Mouse (Mus musculus): ENCODE measurements around the gene Tspan9. TPM values are rescaled to one million over a fixed set of nuclear protein-coding genes. Genes with fewer than 3 reads are reported as not detected.

Tspan9 gene
- polyA plus RNA-seq, 1 experiment from 2014 or later, result 127 TPM

DNA sequence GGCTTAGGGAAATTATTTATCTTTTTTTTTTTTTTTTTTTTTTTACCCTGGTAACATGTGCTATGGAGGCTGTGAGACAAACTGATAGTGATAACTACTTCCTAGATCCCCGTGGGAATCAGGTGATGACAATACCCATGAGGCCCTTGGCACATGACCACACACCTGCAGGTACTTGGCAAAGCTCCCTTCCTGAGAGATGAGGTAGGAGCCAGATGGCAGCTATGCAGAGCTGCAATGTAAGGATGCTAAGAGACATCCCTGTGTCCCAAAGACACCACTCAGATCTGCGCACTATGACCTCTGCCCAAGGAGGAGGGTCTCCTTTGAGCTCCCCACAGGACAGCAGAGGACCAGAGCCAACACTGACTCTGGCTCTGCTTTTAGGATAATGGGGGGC, 144.3 kb downstream of the Tspan9 start:
- ATAC-seq (ENCODE audit: extremely low read depth, insufficient number of reproducible peaks, low FRiP score, low TSS enrichment), result no peak
- H3K4me2 ChIP-seq, result no peak overlapping the region
- no peak overlapping the region for H3K9ac ChIP-seq
- H3K9me3 ChIP-seq, result no peaks in the 10 kb centered on the region
- no peak overlapping the region for H3K4me3 ChIP-seq
- peaks cover 46% of the 10 kb centered on the region for H3K4me1 ChIP-seq
- 70% methylated on average over 2 of the region's 2 CpGs for WGBS
- no peak overlapping the region for H3K27ac ChIP-seq (replicated peaks)
- no peaks in the 10 kb centered on the region for H3K27me3 ChIP-seq (replicated peaks)
- H3K36me3 ChIP-seq, result peaks cover 20% of the 10 kb centered on the region

DNA sequence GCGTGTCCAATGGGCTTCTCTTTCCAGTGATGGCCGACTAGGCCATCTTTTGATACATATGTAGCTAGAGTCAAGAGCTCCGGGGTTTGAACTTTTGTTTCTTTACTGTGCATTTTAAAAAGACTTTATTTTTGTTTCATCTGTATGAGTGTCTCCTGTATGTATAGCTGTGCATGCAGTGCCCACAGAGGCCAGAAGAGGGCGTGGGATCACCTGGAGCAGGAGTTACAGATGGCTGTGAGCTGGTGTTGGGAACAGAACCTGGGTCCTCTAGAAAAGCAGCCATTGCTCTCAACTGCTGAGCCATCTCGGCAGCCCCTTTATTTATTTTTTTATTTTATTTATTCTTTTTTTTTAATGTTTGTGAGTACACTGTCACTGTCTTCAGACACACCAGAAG, 146.5 kb downstream of the Tspan9 start:
- H3K4me3 ChIP-seq, result no peak overlapping the region
- no peak for ATAC-seq (ENCODE audit: extremely low read depth, insufficient number of reproducible peaks, low FRiP score, low TSS enrichment)
- peaks cover 33% of the 10 kb centered on the region for H3K36me3 ChIP-seq
- WGBS, result 76% methylated on average over 5 of the region's 5 CpGs
- no peaks in the 10 kb centered on the region for H3K27me3 ChIP-seq (replicated peaks)
- H3K4me2 ChIP-seq, result no peak overlapping the region
- peaks cover 46% of the 10 kb centered on the region for H3K4me1 ChIP-seq
- H3K27ac ChIP-seq (replicated peaks), result no peak overlapping the region
- no peaks in the 10 kb centered on the region for H3K9me3 ChIP-seq
- no peak overlapping the region for H3K9ac ChIP-seq

DNA sequence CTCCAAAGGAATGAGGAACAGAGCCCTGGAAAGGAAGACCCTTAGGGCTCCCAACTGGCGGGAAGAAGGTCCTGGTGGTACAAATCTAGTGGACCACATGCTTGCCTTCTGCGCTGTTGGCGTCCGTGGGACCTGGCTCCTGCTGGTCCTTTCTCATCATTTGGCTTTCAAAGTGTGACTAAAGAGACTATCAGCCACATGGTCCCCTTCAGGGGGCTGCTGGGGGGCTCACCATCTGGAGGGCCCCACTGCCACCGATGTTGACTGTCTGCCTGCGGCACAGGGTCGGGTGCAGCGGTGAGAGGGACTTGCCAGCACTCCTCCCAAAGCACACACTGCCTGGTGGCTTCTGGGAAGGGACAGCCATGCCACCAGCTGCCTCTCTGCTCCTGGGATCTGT, 150.4 kb downstream of the Tspan9 start:
- H3K4me3 ChIP-seq, result no peak overlapping the region
- no peaks in the 10 kb centered on the region for H3K9me3 ChIP-seq
- H3K36me3 ChIP-seq, result peaks cover 25% of the 10 kb centered on the region
- WGBS, result 80% methylated on average over 8 of the region's 8 CpGs
- H3K9ac ChIP-seq, result no peak overlapping the region
- H3K27me3 ChIP-seq (replicated peaks), result no peaks in the 10 kb centered on the region
- ATAC-seq (ENCODE audit: extremely low read depth, insufficient number of reproducible peaks, low FRiP score, low TSS enrichment), result no peak
- no peak overlapping the region for H3K4me2 ChIP-seq
- peaks cover 75% of the 10 kb centered on the region for H3K4me1 ChIP-seq
- H3K27ac ChIP-seq (replicated peaks), result 0 out of 2 replicates have a peak overlapping the region, but pooled peaks have one; percentile 24

DNA sequence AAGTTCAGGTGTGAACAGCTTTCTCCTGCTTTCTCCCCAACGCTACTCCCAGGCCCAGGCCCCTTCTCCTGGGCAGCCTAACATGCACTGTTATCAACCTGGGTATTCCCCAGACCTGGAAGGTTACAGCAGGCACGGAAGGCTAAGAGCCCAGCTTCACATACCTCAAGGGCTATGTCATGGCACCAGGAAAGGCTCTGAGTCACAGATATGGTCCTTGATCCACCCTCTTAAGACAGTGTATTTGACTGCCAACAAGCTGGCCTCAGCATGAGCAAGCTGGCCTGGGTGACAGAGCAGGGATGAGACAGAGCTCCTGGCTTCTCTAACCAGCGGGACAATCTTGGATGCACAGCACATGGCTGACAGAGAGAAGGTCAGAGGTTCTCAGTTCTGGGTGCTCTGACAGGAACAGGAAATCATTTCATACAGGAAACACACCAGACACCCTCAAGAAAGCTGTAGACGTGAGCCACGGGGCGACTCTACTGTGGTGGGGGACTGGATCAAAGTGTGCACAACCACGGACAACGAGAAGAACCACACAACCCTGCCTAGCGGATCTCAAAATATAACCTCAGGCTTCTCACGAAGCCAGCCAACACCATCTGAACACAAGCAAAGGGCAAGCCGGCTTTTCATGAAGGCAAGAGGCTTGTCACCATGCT, 151.8 kb downstream of the Tspan9 start:
- H3K4me3 ChIP-seq, result peak overlapping the region; percentile 45
- no peaks in the 10 kb centered on the region for H3K27me3 ChIP-seq (replicated peaks)
- peak overlapping the region; percentile 81 for H3K9ac ChIP-seq
- ATAC-seq (ENCODE audit: extremely low read depth, insufficient number of reproducible peaks, low FRiP score, low TSS enrichment), result peak; percentile 51; the same call in 1 of the 2 replicates
- H3K36me3 ChIP-seq, result peaks cover 13% of the 10 kb centered on the region
- H3K27ac ChIP-seq (replicated peaks), result peak overlapping the region; percentile 96
- H3K9me3 ChIP-seq, result no peaks in the 10 kb centered on the region
- 44% methylated on average over 11 of the region's 11 CpGs for WGBS
- H3K4me1 ChIP-seq, result peaks cover 89% of the 10 kb centered on the region
- peak overlapping the region; percentile 65 for H3K4me2 ChIP-seq

DNA sequence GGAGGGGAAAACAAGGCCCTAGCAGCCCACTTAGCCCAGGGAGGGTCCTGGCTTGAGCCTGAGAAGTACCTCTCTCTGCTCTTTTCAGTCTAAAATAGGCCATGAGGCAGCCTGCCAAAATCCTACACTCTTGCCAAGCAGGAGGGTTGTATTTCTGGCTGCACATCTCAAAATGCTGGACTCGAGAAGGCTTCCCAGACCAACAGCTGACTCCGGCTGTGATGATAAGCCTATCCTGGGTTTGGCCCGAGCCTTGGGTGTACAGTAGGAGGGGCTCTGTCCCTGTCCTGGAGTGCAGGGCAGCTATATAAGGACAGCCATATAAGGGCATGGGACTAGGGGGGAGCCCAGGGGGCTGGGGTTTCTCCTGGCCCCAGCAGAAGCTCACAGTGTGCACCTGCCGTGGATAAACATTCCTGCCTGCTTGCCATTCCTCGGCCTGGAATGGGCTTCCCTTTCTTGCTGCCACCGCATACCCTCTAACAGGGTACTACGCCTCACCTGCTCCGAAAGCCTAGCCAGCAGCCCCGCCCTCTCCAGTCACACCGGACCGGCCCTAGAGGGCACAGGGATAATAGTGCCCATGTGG, 153.7 kb downstream of the Tspan9 start:
- Histone ChIP-seq H3K4me3 (peak overlapping the region; percentile 45), H3K9me3 (no peaks in the 10 kb centered on the region), H3K4me1 (peaks cover 100% of the 10 kb centered on the region), H3K36me3 (peaks cover 13% of the 10 kb centered on the region), H3K27me3 (replicated peaks) (no peaks in the 10 kb centered on the region), H3K9ac (peak overlapping the region; percentile 81), H3K4me2 (peak overlapping the region; percentile 65), H3K27ac (replicated peaks) (peak overlapping the region; percentile 96)
- WGBS, result 38% methylated on average over 11 of the region's 11 CpGs
- peak; percentile 83 for ATAC-seq (ENCODE audit: extremely low read depth, insufficient number of reproducible peaks, low FRiP score, low TSS enrichment)

DNA sequence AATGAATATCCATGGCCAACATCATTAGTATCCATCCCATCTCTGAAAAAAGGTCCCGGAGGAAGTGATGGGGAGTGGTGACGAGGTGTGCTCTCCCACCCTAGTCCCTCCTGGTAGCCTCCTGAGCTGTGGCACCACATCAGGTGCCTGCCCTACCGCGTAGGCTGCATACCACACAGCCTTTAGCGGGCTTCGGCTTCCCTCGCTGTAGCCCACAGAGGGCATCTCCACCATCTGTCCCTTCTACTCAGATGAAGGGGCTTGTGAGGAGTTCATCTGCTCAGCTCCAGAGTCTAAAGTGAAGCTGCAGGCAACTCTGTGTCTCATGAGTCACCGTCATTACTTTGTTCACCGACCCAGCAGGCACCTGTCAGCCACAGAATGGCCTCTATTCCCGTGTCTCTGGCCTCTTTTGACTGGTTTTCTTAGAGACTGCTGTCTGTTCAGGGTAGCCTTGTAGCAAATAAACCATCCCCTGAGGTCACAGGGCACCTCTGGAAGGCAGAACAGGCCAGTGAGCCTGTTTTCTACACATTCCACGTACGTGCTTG, 154.4 kb downstream of the Tspan9 start:
- ATAC-seq (ENCODE audit: extremely low read depth, insufficient number of reproducible peaks, low FRiP score, low TSS enrichment), result no peak
- Histone ChIP-seq H3K4me2 (peak overlapping the region; percentile 5; the same call in 1 of the 2 replicates), H3K27ac (replicated peaks) (peak overlapping the region; percentile 96), H3K4me3 (no peak overlapping the region), H3K9me3 (no peaks in the 10 kb centered on the region), H3K27me3 (replicated peaks) (no peaks in the 10 kb centered on the region), H3K36me3 (peaks cover 13% of the 10 kb centered on the region), H3K4me1 (peaks cover 93% of the 10 kb centered on the region), H3K9ac (peak overlapping the region; percentile 61)
- WGBS, result 67% methylated on average over 12 of the region's 12 CpGs

DNA sequence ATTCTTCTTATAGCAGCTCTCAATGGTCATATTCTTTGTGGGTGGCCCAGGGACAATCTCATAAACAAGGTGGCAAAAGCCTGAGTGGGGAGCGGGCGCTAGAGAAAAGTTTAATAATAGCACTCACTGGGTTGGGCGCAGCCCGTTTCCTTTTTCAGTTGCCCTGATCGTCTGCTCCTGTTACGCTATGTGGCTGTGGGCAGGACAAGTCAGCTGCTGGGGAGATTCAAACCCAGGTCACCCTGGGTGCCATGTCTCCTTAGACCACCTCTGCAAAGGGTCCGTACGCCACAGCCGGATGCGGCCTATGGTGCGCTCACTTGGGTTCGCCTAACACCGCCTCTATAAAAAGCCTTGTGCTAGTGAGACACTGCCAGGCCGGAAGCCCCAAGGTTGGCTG, 156.0 kb downstream of the Tspan9 start:
- Histone ChIP-seq H3K9ac (peak overlapping the region; percentile 73; the same call in 1 of the 2 replicates), H3K4me2 (no peak overlapping the region), H3K9me3 (no peaks in the 10 kb centered on the region), H3K27me3 (replicated peaks) (no peaks in the 10 kb centered on the region), H3K4me1 (peaks cover 89% of the 10 kb centered on the region), H3K4me3 (no peak overlapping the region), H3K27ac (replicated peaks) (peak overlapping the region; percentile 96), H3K36me3 (peaks cover 4% of the 10 kb centered on the region; the same call in 1 of the 2 replicates)
- WGBS, result 71% methylated on average over 14 of the region's 14 CpGs
- ATAC-seq (ENCODE audit: extremely low read depth, insufficient number of reproducible peaks, low FRiP score, low TSS enrichment), result no peak

DNA sequence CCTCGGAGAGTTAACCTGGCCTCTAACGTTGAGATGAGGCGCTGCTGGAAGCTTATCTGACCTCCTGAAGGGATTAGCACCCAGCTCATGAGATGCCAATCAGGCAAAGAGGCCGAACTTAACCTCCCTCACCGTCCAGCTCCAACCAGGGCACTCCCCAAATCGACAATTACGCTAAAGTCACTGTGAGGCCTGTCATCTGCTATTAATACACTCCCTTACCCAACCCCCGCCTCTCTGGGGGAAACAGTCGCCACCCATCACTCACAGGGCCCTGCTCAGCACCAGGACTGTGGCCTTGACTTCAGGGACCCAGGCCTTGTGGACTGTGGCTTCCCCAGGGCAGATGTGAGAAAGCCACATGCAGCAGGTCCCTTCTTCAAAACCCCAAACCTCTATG, 157.0 kb downstream of the Tspan9 start:
- Histone ChIP-seq H3K36me3 (no peaks in the 10 kb centered on the region; the same call in 1 of the 2 replicates), H3K9ac (peak overlapping the region; percentile 73), H3K9me3 (no peaks in the 10 kb centered on the region), H3K27ac (replicated peaks) (peak overlapping the region; percentile 96), H3K4me3 (no peak overlapping the region), H3K4me2 (peak overlapping the region; percentile 11; the same call in 1 of the 2 replicates), H3K27me3 (replicated peaks) (no peaks in the 10 kb centered on the region), H3K4me1 (peaks cover 89% of the 10 kb centered on the region)
- 21% methylated on average over 9 of the region's 9 CpGs for WGBS
- ATAC-seq (ENCODE audit: extremely low read depth, insufficient number of reproducible peaks, low FRiP score, low TSS enrichment), result no peak

DNA sequence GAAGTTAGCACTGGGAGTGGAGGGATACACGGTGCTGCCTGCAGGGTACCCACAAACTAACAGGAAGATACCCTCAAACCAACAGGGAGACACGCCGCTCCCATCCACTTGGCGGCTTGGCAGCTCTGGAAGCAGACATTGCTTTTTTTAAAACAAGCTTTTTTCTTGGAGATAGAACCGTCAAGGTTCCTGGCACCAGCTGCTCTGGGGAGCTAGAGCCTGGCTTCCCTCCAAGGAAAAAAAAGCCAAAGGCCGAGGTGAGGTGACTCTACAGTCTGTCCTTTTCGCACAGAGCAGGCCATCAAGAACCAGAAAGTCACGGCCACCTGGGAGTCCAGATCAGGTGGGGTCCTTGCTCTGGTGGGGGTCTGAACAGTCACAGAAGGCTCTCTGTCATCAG, 162.2 kb downstream of the Tspan9 start:
- peak overlapping the region; percentile 59 for H3K9ac ChIP-seq

DNA sequence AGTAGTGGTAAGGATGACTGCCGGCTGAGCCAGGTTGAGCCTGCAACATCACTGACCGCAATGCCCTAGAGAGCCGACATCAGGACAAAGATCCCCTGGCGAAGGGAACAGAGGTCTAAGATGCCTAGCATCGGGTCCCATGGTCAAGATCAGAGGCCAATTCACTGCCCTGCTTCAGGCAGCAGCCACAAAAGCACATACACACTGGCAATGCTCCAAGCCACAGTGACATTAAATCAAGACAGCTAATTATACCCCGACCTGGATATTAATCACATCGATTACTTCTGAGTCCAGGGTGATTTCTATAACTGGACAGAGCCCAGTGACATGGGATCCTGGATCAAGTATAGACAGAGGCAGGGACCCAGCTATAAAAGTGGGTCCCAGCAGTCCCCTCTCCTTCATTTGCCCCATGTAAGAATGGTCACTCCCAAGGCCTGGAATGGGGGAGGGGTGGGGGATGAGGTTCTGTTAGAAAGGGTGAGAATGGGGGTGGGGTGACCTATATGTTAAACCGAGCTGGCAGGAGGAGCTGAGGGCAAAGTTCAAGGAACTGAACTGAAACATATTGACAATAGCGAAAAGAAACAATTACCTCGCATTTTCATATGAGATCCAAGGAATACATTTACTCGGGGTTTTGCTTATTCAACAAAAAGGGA, 162.9 kb downstream of the Tspan9 start:
- H3K4me2 ChIP-seq, result no peak overlapping the region
- no peak for ATAC-seq (ENCODE audit: extremely low read depth, insufficient number of reproducible peaks, low FRiP score, low TSS enrichment)
- H3K36me3 ChIP-seq, result no peaks in the 10 kb centered on the region; the same call in 1 of the 2 replicates
- no peaks in the 10 kb centered on the region for H3K27me3 ChIP-seq (replicated peaks)
- H3K9ac ChIP-seq, result peak overlapping the region; percentile 59; the same call in 1 of the 2 replicates
- no peak overlapping the region for H3K4me3 ChIP-seq
- H3K27ac ChIP-seq (replicated peaks), result peak overlapping the region; percentile 66
- 71% methylated on average over 11 of the region's 11 CpGs for WGBS
- H3K9me3 ChIP-seq, result no peaks in the 10 kb centered on the region
- peaks cover 81% of the 10 kb centered on the region for H3K4me1 ChIP-seq

More for the DNA sequence above, 162.2 kb downstream of the Tspan9 start:
- H3K9me3 ChIP-seq, result no peaks in the 10 kb centered on the region
- peaks cover 81% of the 10 kb centered on the region for H3K4me1 ChIP-seq
- H3K27ac ChIP-seq (replicated peaks), result peak overlapping the region; percentile 66
- H3K4me2 ChIP-seq, result peak overlapping the region; percentile 12; the same call in 1 of the 2 replicates
- no peak for ATAC-seq (ENCODE audit: extremely low read depth, insufficient number of reproducible peaks, low FRiP score, low TSS enrichment)
- H3K27me3 ChIP-seq (replicated peaks), result no peaks in the 10 kb centered on the region
- no peaks in the 10 kb centered on the region; the same call in 1 of the 2 replicates for H3K36me3 ChIP-seq
- no peak overlapping the region for H3K4me3 ChIP-seq
- WGBS, result 24% methylated on average over 8 of the region's 8 CpGs

DNA sequence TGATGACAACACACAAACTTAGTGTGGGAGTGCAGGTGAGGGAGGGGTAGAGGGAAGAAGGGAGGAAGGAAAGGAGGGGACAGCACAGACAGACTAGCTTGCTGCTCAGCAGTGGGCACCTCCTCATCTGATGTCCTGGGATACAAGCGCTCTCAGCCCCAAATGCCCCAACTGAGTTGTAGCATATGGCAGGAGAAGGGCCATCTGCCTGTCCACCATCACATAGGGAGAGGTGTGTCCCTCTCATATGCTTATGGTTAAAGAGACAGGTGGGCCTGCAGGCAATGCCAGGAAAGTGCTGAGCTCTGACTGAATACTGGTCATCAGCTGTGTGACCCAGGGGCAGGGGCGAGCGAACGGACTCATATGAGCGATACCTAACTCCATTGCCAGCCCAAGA, 163.6 kb downstream of the Tspan9 start:
- WGBS, result 90% methylated on average over 5 of the region's 5 CpGs
- ATAC-seq (ENCODE audit: extremely low read depth, insufficient number of reproducible peaks, low FRiP score, low TSS enrichment), result no peak
- H3K27ac ChIP-seq (replicated peaks), result no peak overlapping the region
- H3K4me3 ChIP-seq, result no peak overlapping the region
- H3K27me3 ChIP-seq (replicated peaks), result no peaks in the 10 kb centered on the region
- peaks cover 81% of the 10 kb centered on the region for H3K4me1 ChIP-seq
- H3K4me2 ChIP-seq, result no peak overlapping the region
- H3K36me3 ChIP-seq, result no peaks in the 10 kb centered on the region; the same call in 1 of the 2 replicates
- no peaks in the 10 kb centered on the region for H3K9me3 ChIP-seq
- no peak overlapping the region for H3K9ac ChIP-seq

Measured in heart, embryonic 13.5 days (tissue).